Mouse (Mus musculus): Measurements from ENCODE around the gene Tnfsf13. TPM values are rescaled to one million over a fixed set of nuclear protein-coding genes. Genes with fewer than 3 reads are reported as not detected.
A peak's percentile ranks its signal among the peaks of the same experiment; 100 is the strongest.

Gene Tnfsf13
- total and polyA plus RNA-seq, 2 experiments: 1.1 to 1.4 TPM

DNA sequence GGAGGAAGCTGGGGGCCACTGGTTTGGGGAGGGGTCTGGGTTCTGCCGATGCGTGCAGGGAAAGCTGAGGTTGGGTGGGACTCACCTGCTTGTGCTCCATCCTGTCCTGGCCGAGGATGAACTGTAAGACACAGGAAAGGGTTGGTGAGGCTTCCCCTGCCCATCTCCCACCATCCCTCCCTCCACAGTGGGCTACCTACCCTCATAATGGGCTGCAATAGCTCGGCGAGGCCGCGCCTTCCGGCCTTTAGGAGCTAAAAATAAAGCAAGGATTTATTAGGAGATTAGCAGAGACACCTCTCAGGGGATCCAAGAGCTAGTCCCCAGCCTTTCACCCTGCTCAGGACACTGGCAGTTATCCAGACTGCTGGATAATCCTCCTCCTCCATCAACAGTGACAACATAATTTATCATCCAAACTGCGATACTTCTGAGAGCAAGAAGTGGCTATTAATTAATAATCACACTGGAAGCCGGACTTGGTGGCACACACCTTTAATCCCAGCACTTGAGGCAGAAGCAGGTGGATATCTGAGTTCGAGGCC lies 7.9 kb upstream of the Tnfsf13 start:
- H3K27ac ChIP-seq (replicated peaks; ENCODE audit: insufficient read depth, low read depth, low read length): peak overlapping the region; percentile 49; the same call in 1 of the 2 replicates
- WGBS: 71% methylated on average over 11 of the region's 11 CpGs
- no peaks in the 10 kb centered on the region for H3K79me2 ChIP-seq (ENCODE audit: control insufficient read depth, insufficient read depth, low read length)
- no peak overlapping the region for H3K4me3 ChIP-seq (ENCODE audit: insufficient read depth, low read depth, low read length)
- no peaks in the 10 kb centered on the region for H3K36me3 ChIP-seq (ENCODE audit: control insufficient read depth, insufficient read depth, low read length)
- no peaks in the 10 kb centered on the region for H3K27me3 ChIP-seq (ENCODE audit: control insufficient read depth, insufficient read depth, low read length)
- H3K9ac ChIP-seq (ENCODE audit: low read depth, low read length): no peak overlapping the region
- peaks cover 7% of the 10 kb centered on the region; the same call in 1 of the 2 replicates for H3K4me1 ChIP-seq (ENCODE audit: control insufficient read depth, insufficient read depth, low read length)
- DNase-seq (ENCODE audit: extremely low read depth, low read depth, low spot score): no peak
- TF ChIP-seq CTCF (IDR thresholded peaks at IDR 0.05; ENCODE audit: low read depth, low read length): no peak
- TF ChIP-seq POLR2A (IDR thresholded peaks at IDR 0.05; ENCODE audit: extremely low read depth, insufficient read depth, low read length): no peak

DNA sequence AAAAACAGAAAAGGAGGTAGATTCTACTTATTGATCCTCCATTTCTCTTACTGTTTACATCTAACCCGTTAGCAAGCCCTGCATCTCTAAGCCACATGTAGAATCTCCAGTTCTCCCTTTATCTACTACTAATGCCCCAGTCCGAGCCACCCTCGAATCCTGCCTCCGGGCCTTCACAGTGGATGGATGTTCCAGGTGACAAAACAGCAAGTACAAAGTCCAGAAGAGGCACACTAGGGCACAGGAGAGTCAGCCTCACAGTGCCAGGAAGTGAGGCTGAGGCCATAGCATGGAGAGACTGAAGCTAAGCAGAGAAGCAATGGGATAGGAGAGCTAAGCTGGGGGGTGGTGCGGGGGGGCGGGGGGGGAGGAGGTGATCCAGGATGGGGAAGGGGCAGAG lies 7.3 kb upstream of the Tnfsf13 start:
- peak; percentile 84 for DNase-seq (ENCODE audit: extremely low read depth, low read depth, low spot score)
- no peaks in the 10 kb centered on the region for H3K27me3 ChIP-seq (ENCODE audit: control insufficient read depth, insufficient read depth, low read length)
- 31% methylated on average over 6 of the region's 6 CpGs for WGBS
- H3K4me3 ChIP-seq (ENCODE audit: insufficient read depth, low read depth, low read length): no peak overlapping the region
- no peak overlapping the region for H3K9ac ChIP-seq (ENCODE audit: low read depth, low read length)
- H3K36me3 ChIP-seq (ENCODE audit: control insufficient read depth, insufficient read depth, low read length): no peaks in the 10 kb centered on the region
- TF ChIP-seq CTCF (IDR thresholded peaks at IDR 0.05; ENCODE audit: low read depth, low read length) (no peak), POLR2A (IDR thresholded peaks at IDR 0.05; ENCODE audit: extremely low read depth, insufficient read depth, low read length) (no peak)
- peak overlapping the region; percentile 27; the same call in 1 of the 2 replicates for H3K27ac ChIP-seq (replicated peaks; ENCODE audit: insufficient read depth, low read depth, low read length)
- H3K4me1 ChIP-seq (ENCODE audit: control insufficient read depth, insufficient read depth, low read length): peaks cover 7% of the 10 kb centered on the region; the same call in 1 of the 2 replicates
- no peaks in the 10 kb centered on the region for H3K79me2 ChIP-seq (ENCODE audit: control insufficient read depth, insufficient read depth, low read length)

DNA sequence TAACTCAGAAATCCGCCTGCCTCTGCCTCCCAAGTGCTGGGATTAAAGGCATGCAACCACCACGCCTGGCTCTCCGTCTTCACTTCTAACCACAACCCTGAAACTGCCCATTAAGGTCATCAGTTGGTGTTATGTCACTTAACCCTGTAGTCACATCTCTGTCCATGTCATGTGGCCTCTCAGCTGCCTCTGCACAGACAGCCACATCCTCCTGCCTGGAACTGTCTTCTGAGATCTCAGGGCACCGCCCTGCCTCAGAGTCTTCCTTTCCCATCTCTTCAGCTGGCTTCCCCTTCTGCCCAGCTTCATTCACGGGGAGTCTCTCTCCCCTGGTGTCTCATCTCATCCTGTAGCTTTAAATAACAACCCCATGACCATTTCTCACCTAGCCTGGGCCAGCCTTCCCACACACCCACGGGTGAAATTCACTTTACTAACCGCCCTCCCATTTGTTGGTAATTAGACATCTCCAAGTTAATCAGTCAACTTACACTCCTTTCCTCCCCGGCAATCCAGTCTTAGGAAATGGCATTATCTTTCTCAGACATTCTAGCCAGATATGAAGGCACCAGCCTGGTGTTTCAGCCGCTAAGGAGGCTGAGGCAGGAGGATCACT lies 6.7 kb upstream of the Tnfsf13 start:
- peak overlapping the region; percentile 27; the same call in 1 of the 2 replicates for H3K27ac ChIP-seq (replicated peaks; ENCODE audit: insufficient read depth, low read depth, low read length)
- no peak overlapping the region for H3K4me3 ChIP-seq (ENCODE audit: insufficient read depth, low read depth, low read length)
- no peak overlapping the region for H3K9ac ChIP-seq (ENCODE audit: low read depth, low read length)
- no peaks in the 10 kb centered on the region for H3K36me3 ChIP-seq (ENCODE audit: control insufficient read depth, insufficient read depth, low read length)
- no peaks in the 10 kb centered on the region for H3K27me3 ChIP-seq (ENCODE audit: control insufficient read depth, insufficient read depth, low read length)
- WGBS: 66% methylated on average over 9 of the region's 9 CpGs
- TF ChIP-seq CTCF (IDR thresholded peaks at IDR 0.05; ENCODE audit: low read depth, low read length) (no peak), POLR2A (IDR thresholded peaks at IDR 0.05; ENCODE audit: extremely low read depth, insufficient read depth, low read length) (no peak)
- H3K4me1 ChIP-seq (ENCODE audit: control insufficient read depth, insufficient read depth, low read length): peaks cover 7% of the 10 kb centered on the region; the same call in 1 of the 2 replicates
- no peak for DNase-seq (ENCODE audit: extremely low read depth, low read depth, low spot score)
- H3K79me2 ChIP-seq (ENCODE audit: control insufficient read depth, insufficient read depth, low read length): no peaks in the 10 kb centered on the region

DNA sequence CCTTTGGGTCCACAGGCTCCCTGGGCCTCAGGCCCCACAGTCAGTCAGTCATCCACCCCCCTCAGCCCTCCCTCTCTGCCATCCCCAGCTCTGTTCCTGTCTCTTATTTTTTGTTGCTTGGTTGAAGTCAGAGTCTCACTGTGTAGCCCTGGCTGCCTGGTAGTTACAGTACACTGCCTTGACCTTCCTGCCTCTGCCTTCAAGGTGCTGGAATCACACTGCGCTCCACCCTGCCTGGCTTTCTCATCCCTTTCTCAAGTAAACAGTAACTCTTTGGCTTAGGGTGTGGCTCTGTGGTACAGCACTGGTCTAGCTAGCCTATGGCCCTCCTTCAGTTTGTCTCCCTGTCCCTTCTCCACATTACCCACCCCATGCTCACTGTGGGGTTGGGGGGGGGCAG lies 4.3 kb upstream of the Tnfsf13 start:
- no peak for TF ChIP-seq POLR2A (IDR thresholded peaks at IDR 0.05; ENCODE audit: extremely low read depth, insufficient read depth, low read length)
- no peak for DNase-seq (ENCODE audit: extremely low read depth, low read depth, low spot score)
- H3K79me2 ChIP-seq (ENCODE audit: control insufficient read depth, insufficient read depth, low read length): no peaks in the 10 kb centered on the region
- H3K27ac ChIP-seq (replicated peaks; ENCODE audit: insufficient read depth, low read depth, low read length): no peak overlapping the region
- H3K4me3 ChIP-seq (ENCODE audit: insufficient read depth, low read depth, low read length): no peak overlapping the region
- H3K27me3 ChIP-seq (ENCODE audit: control insufficient read depth, insufficient read depth, low read length): no peaks in the 10 kb centered on the region
- no peak overlapping the region for H3K9ac ChIP-seq (ENCODE audit: low read depth, low read length)
- H3K36me3 ChIP-seq (ENCODE audit: control insufficient read depth, insufficient read depth, low read length): no peaks in the 10 kb centered on the region
- H3K4me1 ChIP-seq (ENCODE audit: control insufficient read depth, insufficient read depth, low read length): peaks cover 16% of the 10 kb centered on the region
- 93% methylated on average over 1 of the region's 1 CpGs for WGBS

DNA sequence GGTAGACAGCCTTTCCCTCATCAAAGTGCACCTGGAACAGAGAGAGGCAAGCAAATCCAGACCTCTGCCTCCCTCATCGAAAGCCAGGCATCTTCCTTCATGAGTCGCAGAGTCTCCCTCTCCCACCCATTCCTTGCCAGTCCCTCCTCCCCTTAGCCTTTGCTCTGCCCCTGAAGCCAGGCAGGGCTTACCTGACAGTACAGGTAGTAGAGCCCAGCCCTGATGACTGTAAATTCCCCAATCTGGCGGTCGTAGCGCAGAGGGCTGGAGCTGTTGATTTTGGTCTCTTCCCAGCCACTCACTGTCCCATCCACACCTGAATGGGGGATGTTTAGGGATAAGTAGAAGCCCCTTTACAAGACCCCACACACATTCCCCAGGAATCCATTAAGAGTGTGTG lies 1.5 kb upstream of the Tnfsf13 start:
- Histone ChIP-seq H3K27ac (replicated peaks; ENCODE audit: insufficient read depth, low read depth, low read length) (no peak overlapping the region), H3K4me3 (ENCODE audit: insufficient read depth, low read depth, low read length) (no peak overlapping the region), H3K4me1 (ENCODE audit: control insufficient read depth, insufficient read depth, low read length) (peaks cover 9% of the 10 kb centered on the region), H3K9ac (ENCODE audit: low read depth, low read length) (no peak overlapping the region), H3K36me3 (ENCODE audit: control insufficient read depth, insufficient read depth, low read length) (no peaks in the 10 kb centered on the region), H3K27me3 (ENCODE audit: control insufficient read depth, insufficient read depth, low read length) (no peaks in the 10 kb centered on the region), H3K79me2 (ENCODE audit: control insufficient read depth, insufficient read depth, low read length) (no peaks in the 10 kb centered on the region)
- WGBS: 72% methylated on average over 5 of the region's 5 CpGs
- TF ChIP-seq CTCF (IDR thresholded peaks at IDR 0.05; ENCODE audit: low read depth, low read length) (no peak), POLR2A (IDR thresholded peaks at IDR 0.05; ENCODE audit: extremely low read depth, insufficient read depth, low read length) (no peak)
- DNase-seq (ENCODE audit: extremely low read depth, low read depth, low spot score): no peak

DNA sequence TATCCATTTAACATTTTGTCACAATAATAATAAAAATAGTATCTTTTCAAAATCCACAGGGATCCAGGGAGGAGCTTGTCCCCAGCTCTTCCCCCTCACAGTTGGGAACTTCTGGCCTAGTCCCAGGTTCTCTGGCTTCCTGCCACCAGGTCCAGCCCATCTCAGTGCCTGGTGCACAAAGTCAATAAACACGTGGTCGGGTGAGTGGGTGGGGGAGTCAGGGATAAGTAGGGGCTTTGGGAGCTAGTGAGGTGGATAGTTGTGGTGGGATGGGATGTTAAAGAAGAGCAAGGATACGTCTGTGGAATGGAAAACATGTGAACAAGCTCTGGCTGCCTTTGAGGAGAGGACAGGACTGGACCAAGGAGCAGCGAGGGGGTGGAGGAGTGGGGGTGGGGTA lies 793 bp upstream of the Tnfsf13 start:
- H3K4me3 ChIP-seq (ENCODE audit: insufficient read depth, low read depth, low read length): no peak overlapping the region
- peak; percentile 35 for DNase-seq (ENCODE audit: extremely low read depth, low read depth, low spot score)
- H3K27ac ChIP-seq (replicated peaks; ENCODE audit: insufficient read depth, low read depth, low read length): peak overlapping the region; percentile 44; the same call in 1 of the 2 replicates
- no peaks in the 10 kb centered on the region for H3K36me3 ChIP-seq (ENCODE audit: control insufficient read depth, insufficient read depth, low read length)
- 7% methylated on average over 4 of the region's 4 CpGs for WGBS
- H3K4me1 ChIP-seq (ENCODE audit: control insufficient read depth, insufficient read depth, low read length): peaks cover 9% of the 10 kb centered on the region
- TF ChIP-seq CTCF (IDR thresholded peaks at IDR 0.05; ENCODE audit: low read depth, low read length) (no peak), POLR2A (IDR thresholded peaks at IDR 0.05; ENCODE audit: extremely low read depth, insufficient read depth, low read length) (no peak)
- H3K27me3 ChIP-seq (ENCODE audit: control insufficient read depth, insufficient read depth, low read length): no peaks in the 10 kb centered on the region
- H3K9ac ChIP-seq (ENCODE audit: low read depth, low read length): no peak overlapping the region
- peaks cover 3% of the 10 kb centered on the region; the same call in 1 of the 2 replicates for H3K79me2 ChIP-seq (ENCODE audit: control insufficient read depth, insufficient read depth, low read length)

Data from liver, adult 2 months (tissue).